Mouse (Mus musculus): ENCODE data around the gene Rhof. TPM values are rescaled to one million over a fixed set of nuclear protein-coding genes. Genes with fewer than 3 reads are reported as not detected.
A peak's percentile ranks its signal among the peaks of the same experiment; 100 is the strongest.
"Not testable (repeated sequence)": the region's sequence is repeated elsewhere in the genome, so short reads cannot be mapped to it uniquely, and the experiment has no call there.

The Rhof gene
- total RNA-seq, 2 experiments from 2014 or later = 51.3 to 53.0 TPM

DNA sequence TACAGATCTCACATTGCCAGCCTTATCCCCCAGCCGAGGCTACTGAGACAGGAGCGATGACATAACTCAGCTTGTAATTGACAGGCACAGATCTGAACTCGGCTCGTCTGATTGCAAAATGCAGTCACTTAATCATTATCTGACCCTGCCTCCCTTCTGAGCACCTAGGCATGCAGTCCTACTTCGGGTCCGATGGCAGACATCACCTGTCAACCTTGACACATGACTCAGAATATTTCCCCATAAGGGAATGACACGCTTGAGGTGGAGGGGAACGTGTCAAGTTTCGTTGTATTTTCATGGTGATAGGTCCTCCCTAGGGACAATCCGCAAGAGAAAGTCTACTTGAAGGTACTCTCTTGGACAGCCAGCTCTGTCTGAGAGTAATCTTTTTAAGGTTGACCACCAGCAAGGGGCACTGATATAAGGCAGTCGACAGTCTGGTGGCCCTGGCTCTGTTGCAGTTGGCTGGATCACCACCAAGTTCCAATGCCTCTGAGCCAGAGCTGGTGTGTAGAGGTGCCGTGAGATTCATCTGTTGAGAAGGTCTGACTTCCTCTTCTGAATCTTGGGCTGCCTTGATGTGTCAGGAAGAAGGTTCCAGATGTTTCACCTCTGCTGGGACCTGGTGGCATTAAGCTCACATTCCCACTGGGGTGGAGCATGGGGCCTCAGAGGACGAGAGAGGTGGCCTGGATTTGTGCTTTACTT is 49.0 kb downstream of the Rhof start:
- intact Hi-C loops (cut with DNase I) = no loop called here
- no peak for DNase-seq (ENCODE audit: low spot score in 2 of 2)

DNA sequence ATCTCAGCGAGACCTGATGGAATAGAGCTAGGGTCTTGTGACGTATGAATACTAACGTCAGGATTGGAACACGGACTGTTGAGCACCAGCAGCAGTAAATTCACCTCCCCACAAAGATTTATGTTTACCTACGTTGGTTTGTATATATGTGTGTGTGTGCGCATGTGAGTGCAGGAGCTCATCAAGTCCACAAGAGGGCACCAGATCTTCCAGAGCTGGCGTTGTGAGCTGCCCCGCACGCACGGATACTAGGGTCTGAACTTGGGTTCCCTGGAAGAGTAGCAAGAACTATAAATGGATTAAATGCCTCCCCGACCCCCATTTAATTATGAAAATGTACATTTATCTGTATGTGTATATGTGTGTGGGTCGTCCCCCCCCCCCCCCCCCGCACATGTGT is 52.0 kb downstream of the Rhof start:
- DNase-seq (ENCODE audit: low spot score in 2 of 2) = no peak
- intact Hi-C loops (cut with DNase I) = no loop called here

DNA sequence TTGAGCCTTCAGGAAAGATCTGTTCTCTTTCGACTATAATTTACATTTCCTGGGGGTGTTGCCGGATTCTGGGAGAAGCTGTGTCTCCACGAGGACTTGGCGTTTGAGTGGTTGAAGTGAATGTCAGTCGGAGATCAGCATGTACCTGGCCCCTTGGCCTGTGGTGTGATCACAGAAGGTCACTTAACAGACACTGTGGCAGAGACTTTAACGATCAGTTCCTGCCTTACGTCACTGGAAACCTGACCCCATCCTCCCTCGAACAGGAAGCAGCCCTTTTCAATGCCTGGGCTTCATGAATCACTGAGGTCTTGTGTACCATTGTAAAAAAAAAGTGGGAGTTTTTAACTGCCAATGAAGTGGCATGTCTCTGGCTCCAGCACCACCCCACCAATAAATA is 52.5 kb downstream of the Rhof start:
- DNase-seq (ENCODE audit: low spot score in 2 of 2) = no peak

DNA sequence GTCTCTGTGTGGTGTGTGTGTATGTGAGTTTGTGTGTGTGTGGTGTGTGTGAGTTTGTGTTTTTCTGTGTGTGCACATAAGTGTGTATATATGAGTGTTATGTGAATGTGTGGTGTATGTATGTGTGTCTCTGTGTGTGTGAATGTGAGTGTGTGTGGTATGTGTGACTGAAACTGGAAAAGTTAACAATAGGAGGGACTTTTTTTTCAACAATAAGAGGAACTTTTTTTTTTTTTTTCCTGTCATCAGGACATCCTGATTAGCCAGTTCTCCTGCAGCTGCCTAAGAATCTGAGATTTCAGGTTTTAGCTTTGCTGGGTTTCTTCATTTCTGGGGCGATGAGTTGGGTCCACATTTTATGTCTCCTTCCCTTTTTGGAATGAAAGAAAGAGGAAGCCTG is 52.9 kb downstream of the Rhof start:
- intact Hi-C loops (cut with DNase I) = no loop called here
- DNase-seq (ENCODE audit: low spot score in 2 of 2) = no peak

More for the DNA sequence above, 52.5 kb downstream of the Rhof start:
- intact Hi-C loops (cut with DNase I) = no loop called here

DNA sequence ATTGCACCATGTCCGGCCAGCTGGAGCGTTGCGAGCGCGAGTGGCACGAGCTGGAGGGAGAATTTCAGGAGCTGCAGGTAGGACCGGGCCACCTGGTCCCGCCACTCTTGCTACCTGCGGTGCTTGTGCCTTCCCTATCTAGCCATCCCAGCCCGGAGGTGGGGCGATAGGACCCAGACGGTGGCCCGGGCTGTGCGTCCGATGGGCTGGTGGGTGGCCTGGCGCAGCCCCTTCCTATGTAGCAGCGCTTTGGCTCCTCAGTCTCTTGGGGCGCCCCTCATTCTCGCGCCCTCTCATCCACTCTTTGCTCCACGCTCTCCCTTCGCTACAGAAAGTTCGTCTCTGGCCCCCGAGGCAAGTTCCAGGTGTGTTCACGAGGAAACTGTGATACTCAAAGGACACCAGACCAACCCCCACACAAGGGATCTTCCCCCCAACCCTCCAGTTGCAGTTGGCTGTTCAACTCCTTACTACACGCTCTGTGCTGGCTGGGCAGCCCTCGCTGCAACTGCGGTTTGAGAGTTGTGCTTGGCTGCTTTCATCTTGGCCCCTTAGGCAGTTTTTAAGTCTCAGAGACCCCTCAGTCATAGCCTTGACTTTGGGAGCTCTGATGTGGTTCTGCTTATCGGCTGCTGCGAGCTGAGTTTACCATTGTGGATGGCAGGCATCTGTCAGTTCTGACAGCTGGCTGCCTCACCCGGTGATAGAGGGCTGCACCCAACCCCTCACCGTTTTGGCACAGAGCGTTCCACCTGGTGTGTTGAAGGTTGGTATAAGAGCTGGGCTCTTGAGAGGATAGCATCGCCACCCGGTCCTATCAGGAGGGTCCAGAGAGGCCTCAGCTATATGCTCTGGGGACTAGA is 55.8 kb downstream of the Rhof start:
- DNase-seq (ENCODE audit: low spot score in 2 of 2) = no peak

DNA sequence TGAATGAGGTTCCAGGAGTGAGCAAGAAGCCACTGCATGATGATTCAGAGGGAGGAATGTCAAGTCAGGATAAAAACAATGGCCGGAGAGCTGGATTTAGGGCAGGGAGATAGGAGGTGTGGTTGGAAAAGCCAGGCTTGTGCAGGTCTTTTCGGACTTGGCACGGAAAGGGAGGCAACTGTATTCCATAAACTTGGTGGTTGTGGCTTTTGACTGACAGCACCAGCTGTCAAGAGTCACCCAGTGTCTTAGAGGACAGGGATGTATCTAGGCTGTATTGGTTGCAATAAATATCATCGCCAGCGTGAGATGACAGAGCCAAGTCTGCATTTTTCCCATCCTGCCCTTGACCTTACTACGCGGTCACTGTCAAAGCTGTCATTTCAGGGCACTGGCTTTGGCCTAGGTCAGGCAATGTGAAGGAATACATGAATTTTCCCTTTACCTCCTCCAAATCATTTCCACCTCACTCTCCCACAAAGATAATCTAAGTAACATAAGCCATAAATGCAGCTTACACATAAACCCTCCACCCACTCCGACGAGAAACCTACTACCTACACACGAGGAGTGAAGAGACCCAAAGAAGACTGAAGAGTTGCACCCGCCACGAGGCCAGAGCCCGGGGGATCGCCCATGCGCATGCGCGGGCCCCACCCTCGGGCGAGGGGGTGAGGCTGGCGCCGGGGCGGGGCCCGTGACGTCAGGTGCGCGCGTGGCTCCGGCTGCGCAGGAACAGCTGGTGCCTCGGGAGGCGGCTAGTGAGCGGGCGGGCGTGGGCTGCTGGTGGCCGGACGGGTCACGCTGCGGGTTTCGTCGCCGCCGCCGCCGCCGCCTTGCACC is 56.7 kb downstream of the Rhof start:
- DNase-seq (ENCODE audit: low spot score in 2 of 2) = peak; percentile 90 to 95
- intact Hi-C loops (cut with DNase I) = no loop called here

More for the DNA sequence above, 55.8 kb downstream of the Rhof start:
- intact Hi-C loops (cut with DNase I) = no loop called here

DNA sequence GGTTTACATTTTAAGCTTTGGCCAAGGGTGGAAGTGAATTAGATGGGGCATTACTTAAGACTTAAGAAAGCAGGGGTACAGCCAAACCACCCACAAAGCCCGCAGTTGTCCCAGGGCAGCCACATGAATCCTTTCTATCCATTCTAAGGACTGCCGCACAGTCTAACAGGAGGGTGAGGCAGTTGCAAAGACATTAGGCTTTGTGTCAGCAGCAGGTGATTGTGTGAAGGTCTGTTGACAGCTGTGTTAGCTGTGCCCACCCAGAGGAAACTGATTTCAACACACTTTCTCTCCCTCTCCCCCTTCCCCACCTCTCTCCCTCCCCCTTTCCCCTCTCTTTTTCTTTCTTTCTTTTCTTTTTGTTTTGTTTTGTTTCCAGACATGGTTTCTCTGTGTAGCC is 63.8 kb downstream of the Rhof start:
- intact Hi-C loops (cut with DNase I) = loop anchor here (5.0 kb wide), 1 partner anchor 64 kb away; the partner anchor contains the start of gene Rhof
- no peak for DNase-seq (ENCODE audit: low spot score in 2 of 2)

DNA sequence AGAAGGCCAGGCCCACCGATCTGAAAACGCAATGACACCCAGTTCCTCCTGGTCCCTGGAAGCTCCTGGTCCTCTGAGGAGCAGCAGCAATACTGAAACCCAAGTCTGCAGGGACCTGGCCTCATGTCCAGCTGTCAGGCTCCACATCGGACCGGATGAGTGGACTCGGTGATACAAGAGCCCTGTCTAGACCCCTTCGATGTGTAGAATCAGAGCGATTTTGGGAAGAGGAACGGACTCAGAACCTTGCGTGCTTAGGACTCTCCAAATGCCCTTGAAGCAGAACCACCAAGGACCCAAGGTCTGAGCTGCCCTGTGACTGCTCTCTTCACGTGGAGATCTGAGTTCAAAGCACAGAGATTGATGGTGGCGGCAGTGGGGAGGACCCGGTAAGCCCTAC is 64.4 kb downstream of the Rhof start, which contains the start of gene Tmem120b:
Gene Tmem120b (plus strand): TSS at position 301 of the 400 bp plus-strand sequence.
- intact Hi-C loops (cut with DNase I) = loop anchor here (5.0 kb wide), 1 partner anchor 64 kb away; the partner anchor contains the start of gene Rhof
- DNase-seq (ENCODE audit: low spot score in 2 of 2) = no peak

DNA sequence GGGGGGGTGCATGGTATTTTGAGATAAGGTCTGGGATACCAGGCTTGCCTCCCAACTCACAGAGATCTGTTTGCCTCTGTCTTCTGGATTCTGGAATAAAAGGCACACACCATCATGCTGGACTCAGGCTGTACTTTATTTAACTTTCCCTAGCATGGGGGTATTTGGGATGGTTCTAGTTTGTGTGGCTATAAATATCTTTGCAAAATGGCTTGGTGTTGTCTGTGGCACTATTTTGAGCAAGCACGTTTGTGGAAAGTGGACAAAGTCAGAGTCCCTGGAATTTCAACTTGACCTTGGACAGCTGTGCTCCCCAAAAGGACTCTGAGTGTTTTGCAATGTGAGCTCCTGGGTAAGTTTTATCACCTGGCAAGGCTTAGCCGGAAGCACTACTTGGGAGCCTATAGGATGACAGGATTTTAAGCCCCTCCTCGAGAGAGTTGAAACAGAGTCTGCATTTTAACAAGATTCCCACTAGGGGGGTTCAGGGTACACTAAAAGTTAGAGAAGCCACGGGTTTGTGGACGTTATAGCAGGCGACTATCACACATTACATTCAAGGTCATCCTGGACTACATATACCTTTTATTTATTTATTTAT is 65.0 kb downstream of the Rhof start:
- no peak for DNase-seq (ENCODE audit: low spot score in 2 of 2)
- intact Hi-C loops (cut with DNase I) = loop anchor here (5.0 kb wide), 1 partner anchor 65 kb away; the partner anchor contains the start of gene Rhof

DNA sequence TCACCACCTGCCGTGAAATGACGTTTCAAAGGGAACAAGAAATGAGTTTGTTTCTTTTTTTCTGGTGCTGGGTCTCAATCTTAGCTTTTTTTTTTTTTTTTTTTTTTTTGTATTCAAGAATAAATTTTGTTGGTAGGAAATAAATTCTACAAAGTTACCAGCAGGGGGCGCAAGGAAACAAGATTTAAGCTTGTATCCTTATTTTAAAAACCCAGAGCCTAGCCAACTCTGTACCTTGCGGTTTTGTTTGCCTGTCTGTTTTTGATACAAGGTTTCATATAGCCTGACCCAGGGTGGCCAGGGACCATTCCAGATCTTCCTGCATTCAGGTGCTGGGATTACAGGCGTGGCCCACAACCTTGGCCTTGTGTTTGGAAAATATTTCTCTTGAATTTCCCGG is 68.3 kb downstream of the Rhof start:
- DNase-seq (ENCODE audit: low spot score in 2 of 2) = peak; percentile 40 to 57
- intact Hi-C loops (cut with DNase I) = loop anchor here (2.0 kb wide), 2 partner anchors 53 to 107 kb away; no protein-coding TSS in a partner anchor

DNA sequence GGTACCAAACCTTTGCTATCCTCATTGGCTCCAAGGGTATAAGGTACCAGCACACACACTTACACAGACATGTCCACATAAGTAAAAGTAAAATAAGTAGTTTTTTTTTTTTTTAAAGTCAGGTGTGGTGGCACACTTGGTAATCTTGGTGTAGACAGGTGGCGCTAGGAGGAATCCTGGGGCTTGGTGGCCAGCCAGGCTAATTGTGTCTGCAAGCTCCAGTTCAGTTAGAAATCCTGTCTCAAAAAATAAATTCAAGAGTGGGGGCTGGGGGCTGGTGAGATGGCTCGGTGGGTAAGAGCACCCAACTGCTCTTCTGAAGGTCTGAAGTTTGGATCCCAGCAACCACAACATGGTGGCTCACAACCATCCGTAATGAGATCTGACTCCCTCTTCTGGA is 69.4 kb downstream of the Rhof start:
- intact Hi-C loops (cut with DNase I) = no loop called here

DNA sequence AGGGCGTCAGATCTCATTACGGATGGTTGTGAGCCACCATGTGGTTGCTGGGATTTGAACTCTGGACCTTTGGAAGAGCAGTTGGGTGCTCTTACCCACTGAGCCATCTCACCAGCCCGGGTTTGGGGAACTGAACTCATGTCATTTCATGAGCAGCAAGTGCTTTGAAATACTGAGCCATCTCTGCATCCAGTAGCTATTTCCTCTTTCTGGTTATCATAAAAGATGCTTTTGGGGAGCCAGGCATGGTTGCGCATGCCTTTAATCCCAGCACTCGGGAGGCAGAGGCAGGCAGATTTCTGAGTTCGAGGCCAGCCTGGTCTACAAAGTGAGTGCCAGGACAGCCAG is 71.1 kb downstream of the Rhof start:
- DNase-seq (ENCODE audit: low spot score in 2 of 2); intact Hi-C loops (cut with DNase I): not testable (repeated sequence)

More for the DNA sequence above, 69.4 kb downstream of the Rhof start:
- DNase-seq (ENCODE audit: low spot score in 2 of 2) = no peak

DNA sequence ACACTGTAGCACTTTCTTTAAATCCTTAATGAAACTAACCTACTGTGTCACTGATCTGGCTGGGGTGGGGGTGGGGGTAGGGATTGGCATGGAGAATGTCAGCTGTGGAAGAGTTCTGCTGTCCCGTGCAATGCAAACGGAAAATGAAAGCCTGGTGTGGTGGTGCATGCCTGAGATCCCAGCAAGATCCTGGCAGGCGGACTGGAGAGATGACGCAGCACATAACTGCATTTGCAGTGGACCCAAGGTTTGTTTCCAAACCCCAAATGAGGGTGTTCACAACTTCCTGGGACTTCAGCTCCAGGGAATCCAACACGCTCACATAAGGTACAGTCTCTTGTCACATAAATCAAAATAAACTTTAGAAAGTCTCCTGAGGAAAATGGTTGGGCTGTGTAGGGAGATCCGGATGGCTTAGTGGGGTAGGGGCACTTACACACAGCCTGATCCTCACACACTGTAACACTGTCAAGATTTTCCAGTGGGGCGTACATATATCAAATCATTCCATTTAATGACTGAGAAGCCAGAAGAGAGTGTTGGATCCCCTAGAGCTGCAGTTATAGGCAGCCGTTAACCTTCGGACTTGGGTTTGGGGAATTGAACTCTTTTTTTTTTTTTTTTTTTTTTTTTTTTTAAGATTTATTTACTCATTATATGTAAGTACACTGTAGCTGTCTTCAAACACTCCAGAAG is 71.6 kb downstream of the Rhof start:
- DNase-seq (ENCODE audit: low spot score in 2 of 2) = no peak
- intact Hi-C loops (cut with DNase I) = no loop called here

DNA sequence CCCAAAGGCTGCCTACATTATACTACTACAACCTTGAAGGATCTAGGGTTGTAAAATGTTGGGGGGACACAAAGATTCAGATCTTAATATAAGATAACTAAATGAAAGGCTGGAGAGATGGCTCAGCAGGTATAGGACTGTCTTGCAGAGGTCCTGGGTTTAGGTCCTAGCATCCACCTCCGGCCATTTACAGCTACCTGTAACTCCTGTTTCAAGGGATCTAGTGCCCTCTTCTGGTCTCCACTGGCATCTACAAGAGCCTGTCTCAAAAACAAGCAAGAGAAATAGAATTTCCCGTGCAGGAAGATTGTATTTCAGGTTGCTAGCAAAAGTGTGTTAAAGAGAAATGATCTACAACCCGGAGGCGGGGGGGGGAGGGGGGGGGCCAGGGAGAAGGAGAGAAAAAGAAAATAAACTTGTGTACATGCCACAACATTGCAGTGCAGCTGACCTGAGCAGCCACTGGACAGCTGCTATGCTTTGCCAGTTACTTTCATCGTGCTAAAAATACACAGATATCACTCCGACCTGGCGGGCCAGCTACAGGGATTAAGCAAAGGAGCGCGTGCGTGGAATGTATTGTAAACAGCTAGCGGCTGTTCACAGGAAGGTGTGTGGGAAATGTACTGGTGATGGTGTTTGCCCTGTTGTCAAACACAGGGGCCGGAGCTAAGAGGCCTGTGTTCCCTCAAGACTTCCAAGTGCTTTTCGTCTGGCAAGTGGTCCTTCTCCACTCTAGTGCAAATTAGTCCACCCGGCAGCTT is 72.6 kb downstream of the Rhof start:
- intact Hi-C loops (cut with DNase I) = no loop called here
- DNase-seq (ENCODE audit: low spot score in 2 of 2) = no peak

DNA sequence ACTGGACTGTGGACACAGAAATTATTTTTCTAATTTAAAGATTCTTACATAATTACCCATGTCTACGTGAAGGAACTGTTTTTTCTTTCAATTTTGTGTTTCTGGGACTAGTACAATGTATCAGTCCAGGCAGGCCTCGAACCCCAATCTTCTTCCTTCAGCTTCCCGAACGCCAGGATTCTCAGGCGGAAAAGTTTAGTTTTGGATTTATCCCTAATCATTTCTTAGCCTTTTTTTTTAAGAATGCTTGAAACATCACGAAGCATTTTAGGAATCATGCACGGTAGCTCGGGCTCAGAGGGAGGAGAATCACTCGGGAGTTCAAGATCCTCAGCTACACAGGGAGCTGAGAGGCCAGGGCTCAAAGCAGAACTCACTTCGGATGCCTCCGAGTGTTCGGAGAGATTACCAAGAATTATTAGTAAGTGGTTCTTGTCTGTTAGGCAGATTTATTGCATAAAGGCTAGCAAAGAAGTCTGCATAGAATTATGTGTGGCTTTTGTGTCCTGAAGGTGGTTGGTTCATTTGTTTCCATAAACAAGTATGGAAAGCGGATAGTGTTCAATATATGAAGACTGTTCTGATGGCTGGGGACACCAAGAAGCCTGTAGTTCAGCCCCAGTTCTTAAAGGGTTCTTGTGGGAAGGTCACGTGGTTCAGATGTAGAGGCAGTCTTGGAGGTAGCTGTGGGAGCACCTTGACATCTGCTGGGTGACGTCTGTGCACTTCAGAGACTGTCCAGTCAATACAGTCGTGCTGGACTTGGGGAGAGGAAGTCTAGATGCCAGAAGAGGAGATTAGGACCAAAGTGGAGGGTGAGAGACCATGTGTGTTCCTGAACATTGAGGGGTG is 74.0 kb downstream of the Rhof start:
- no peak for DNase-seq (ENCODE audit: low spot score in 2 of 2)
- intact Hi-C loops (cut with DNase I) = no loop called here

DNA sequence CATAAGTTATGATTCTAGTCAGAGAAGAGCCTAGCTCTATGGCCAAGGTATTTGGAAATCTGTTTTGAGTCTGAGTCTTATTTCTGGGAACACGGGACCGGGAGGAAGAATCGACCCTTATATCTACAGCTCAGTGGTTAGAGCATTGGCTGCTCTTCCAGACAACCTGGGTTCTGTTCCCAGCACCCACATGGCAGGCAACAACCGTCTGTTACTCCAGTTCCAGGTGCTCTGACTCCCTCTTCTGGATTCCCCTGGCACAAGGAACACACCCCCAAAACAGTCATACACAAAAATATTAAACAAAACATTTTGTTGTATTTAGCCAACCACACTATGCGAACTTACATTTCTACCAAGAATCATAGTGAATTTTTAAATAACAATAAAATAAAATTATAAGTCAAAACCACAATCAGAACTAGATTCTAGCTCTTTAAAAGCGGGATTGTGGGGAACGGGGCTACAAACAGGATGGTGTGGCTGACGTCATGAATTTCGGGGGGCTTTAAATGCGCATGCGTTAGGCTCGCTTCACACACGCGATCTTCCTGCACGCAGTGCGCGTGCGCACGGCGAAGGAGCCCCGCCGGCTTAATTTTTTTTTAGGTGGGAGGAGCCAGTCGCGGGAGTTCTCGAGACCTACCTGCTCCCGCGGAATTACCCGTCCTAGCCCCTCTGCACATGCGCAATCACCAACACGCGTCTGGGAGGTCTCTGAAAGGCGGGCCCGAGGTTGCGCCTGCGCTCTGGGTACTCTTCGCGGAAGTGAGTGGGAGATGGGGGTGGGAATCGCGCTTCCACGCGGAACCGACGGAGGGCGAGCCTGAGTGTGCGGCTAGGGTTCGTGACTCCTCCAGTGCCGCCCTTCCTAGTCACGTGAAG is 74.9 kb downstream of the Rhof start:
- intact Hi-C loops (cut with DNase I) = no loop called here
- DNase-seq (ENCODE audit: low spot score in 2 of 2) = peak; percentile 99

Measured in left cerebral cortex, postnatal 36 days (tissue).